In the genomic region with DNA sequence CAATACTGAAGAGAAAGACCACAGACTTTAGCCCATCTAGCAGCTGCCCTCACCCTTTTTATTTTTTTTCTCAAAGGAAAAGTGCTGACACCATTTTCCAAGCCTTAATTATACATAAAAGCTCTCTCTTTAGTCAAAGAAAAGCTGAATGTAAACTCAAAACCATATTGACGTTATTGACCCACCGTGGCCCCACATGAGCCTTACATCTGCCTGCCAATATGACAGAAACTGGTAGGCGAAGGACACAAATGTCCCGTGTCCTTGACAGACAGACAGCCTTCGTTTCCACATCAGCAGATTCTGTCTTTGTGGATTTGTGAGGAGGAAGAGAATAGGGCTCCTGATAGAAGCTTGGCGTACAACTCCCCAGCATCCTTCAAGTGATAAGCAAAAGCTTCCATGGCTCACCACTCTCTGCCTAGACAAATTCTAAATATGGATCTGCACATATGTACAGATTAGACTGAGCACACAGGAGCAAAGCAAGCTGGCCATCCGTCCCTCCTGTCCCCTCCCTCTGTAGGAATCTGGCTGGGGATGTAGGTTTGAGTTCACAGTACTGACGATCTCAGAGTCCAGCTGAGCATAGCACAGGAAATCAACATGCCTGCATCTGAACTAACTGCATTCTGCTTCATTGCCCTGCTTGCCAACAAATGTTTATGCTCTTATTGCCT, we compare ENCODE assay signal across 11 mouse cellular contexts.
DNase-seq lines count a peak whose midpoint lies in the region; ATAC-seq and TF ChIP-seq lines count a peak whose summit lies in the region.
"Had no signal": no experiment of that assay in that cellular context is flagged by ENCODE, and none has a peak within 500 bp of the region (broad histone marks: within the 10 kb centered on the region; RNA-seq: fewer than 3 reads in every experiment).

No protein-coding gene starts in this region.

- no peak overlapping the region for H3K4me2 ChIP-seq in lung, postnatal 0 days (replicated peaks; ENCODE audit: low read depth, low read length)
- H3K4me2 ChIP-seq in hindbrain, embryonic 12.5 days (replicated peaks), result no peak overlapping the region
- H3K4me2 ChIP-seq in neural tube, embryonic 15.5 days, result no peak overlapping the region
- H3K4me2 ChIP-seq: embryonic facial prominence, embryonic 13.5 days had no signal

- TF ChIP-seq EP300 in lung, postnatal 0 days (IDR thresholded peaks at IDR 0.05), result no peak

- 57% methylated on average over 8 of the region's 8 CpGs for WGBS in lung, postnatal 0 days
- WGBS in hindbrain, embryonic 12.5 days, result 56% methylated on average over 8 of the region's 8 CpGs
- 58% methylated on average over 8 of the region's 8 CpGs for WGBS in neural tube, embryonic 15.5 days

- peaks cover 6% of the 10 kb centered on the region; the same call in 1 of the 2 replicates for H3K4me1 ChIP-seq in lung, postnatal 0 days (ENCODE audit: insufficient read depth, low read depth, low read length)
- peaks cover 38% of the 10 kb centered on the region for H3K4me1 ChIP-seq in hindbrain, embryonic 12.5 days
- H3K4me1 ChIP-seq in neural tube, embryonic 15.5 days, result peaks cover 35% of the 10 kb centered on the region

- ATAC-seq in lung, postnatal 0 days, result no peak
- no peak for ATAC-seq in hindbrain, embryonic 12.5 days (ENCODE audit: low FRiP score)
- ATAC-seq in neural tube, embryonic 15.5 days (ENCODE audit: low FRiP score), result no peak

- no peaks in the 10 kb centered on the region for H3K36me3 ChIP-seq in lung, postnatal 0 days (ENCODE audit: insufficient read depth, low read length)
- no peaks in the 10 kb centered on the region for H3K36me3 ChIP-seq in hindbrain, embryonic 12.5 days
- no peaks in the 10 kb centered on the region for H3K36me3 ChIP-seq in neural tube, embryonic 15.5 days
- H3K36me3 ChIP-seq: embryonic facial prominence, embryonic 13.5 days had no signal

- H3K9ac ChIP-seq in lung, postnatal 0 days (replicated peaks; ENCODE audit: low read depth), result no peak overlapping the region
- no peak overlapping the region; the same call in 1 of the 2 replicates for H3K9ac ChIP-seq in hindbrain, embryonic 12.5 days
- no peak overlapping the region for H3K9ac ChIP-seq in neural tube, embryonic 15.5 days (replicated peaks)
- H3K9ac ChIP-seq: embryonic facial prominence, embryonic 13.5 days had no signal

- 0 out of 2 replicates have a peak overlapping the region, but pooled peaks have one; percentile 26 for H3K27ac ChIP-seq in lung, postnatal 0 days (ENCODE audit: low read length)
- H3K27ac ChIP-seq in hindbrain, embryonic 12.5 days, result peak overlapping the region; percentile 40; the same call in 1 of the 2 replicates
- peak overlapping the region; percentile 79 for H3K27ac ChIP-seq in neural tube, embryonic 15.5 days (replicated peaks)
- H3K27ac ChIP-seq: embryonic facial prominence, embryonic 13.5 days had no signal

- H3K9me3 ChIP-seq in lung, postnatal 0 days (ENCODE audit: low read length), result no peaks in the 10 kb centered on the region
- no peaks in the 10 kb centered on the region for H3K9me3 ChIP-seq in hindbrain, embryonic 12.5 days (replicated peaks)
- no peaks in the 10 kb centered on the region for H3K9me3 ChIP-seq in neural tube, embryonic 15.5 days (replicated peaks)
- H3K9me3 ChIP-seq: embryonic facial prominence, embryonic 13.5 days had no signal

- peak; percentile 26 for DNase-seq in embryo, embryonic 10.5 days (ENCODE audit: low spot score)
- DNase-seq in embryo, embryonic 11 days, result no peak
- DNase-seq in lung, postnatal 0 days (ENCODE audit: low spot score), result peak; percentile 34
- DNase-seq in lung, postnatal 36 days, result no peak
- no peak for DNase-seq in right cerebral cortex, postnatal 36 days (ENCODE audit: low spot score in 2 of 2)
- no peak for DNase-seq in cerebellum, adult 11-12 months
- DNase-seq: lung, adult 2 months had no signal

- no peak overlapping the region for H3K4me3 ChIP-seq in lung, postnatal 0 days (ENCODE audit: low read depth, low read length)
- H3K4me3 ChIP-seq in hindbrain, embryonic 12.5 days, result no peak overlapping the region
- H3K4me3 ChIP-seq in neural tube, embryonic 15.5 days (replicated peaks), result no peak overlapping the region
- H3K4me3 ChIP-seq: embryonic facial prominence, embryonic 13.5 days; myocyte had no signal

- no peaks in the 10 kb centered on the region for H3K27me3 ChIP-seq in lung, postnatal 0 days (replicated peaks; ENCODE audit: insufficient read depth, low read length)
- no peaks in the 10 kb centered on the region for H3K27me3 ChIP-seq in hindbrain, embryonic 12.5 days
- no peaks in the 10 kb centered on the region for H3K27me3 ChIP-seq in neural tube, embryonic 15.5 days (replicated peaks)

- TF ChIP-seq CTCF in lung, postnatal 0 days (IDR thresholded peaks at IDR 0.05), result no peak

Comparison
In these comparisons a context has a peak if more than half of its experiments do, and no peak if none do; other contexts are left out.
1. DNase-seq: peak in embryo, embryonic 10.5 days (single experiment) and lung, postnatal 0 days (single experiment); none in embryo, embryonic 11 days (single experiment), lung, postnatal 36 days (single experiment), right cerebral cortex, postnatal 36 days (0 of 2) and cerebellum, adult 11-12 months (single experiment).
2. H3K27ac ChIP-seq: peak in every context shown above with its lines; median percentile 79 in neural tube, embryonic 15.5 days; 40 in hindbrain, embryonic 12.5 days; 26 in lung, postnatal 0 days.